Mouse (Mus musculus): ENCODE data around the gene Lyst.
"Not testable (repeated sequence)": the region's sequence is repeated elsewhere in the genome, so short reads cannot be mapped to it uniquely, and the experiment has no call there.

Gene Lyst

DNA sequence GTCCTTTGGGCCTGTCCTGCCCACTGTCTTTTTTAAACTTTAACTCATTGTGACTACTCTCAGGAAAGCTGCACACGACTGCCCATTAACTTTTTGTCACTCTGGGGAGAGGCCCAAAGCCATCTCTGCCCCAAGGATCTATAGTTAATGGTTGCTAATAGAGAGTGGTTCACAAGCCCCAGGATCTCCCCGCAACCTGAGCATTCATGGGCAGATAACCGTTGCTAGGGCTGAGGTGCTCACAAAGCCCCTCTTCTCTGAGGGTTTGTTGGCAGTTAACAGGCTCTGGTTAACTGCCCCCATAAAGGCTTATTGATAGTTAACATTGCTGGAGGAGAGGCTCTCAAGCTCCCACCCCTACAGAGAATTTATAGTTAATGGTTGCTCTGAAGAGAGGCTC lies 190.1 kb downstream of the Lyst start:
- DNase-seq (ENCODE audit: inconsistent ontology term): no peak

DNA sequence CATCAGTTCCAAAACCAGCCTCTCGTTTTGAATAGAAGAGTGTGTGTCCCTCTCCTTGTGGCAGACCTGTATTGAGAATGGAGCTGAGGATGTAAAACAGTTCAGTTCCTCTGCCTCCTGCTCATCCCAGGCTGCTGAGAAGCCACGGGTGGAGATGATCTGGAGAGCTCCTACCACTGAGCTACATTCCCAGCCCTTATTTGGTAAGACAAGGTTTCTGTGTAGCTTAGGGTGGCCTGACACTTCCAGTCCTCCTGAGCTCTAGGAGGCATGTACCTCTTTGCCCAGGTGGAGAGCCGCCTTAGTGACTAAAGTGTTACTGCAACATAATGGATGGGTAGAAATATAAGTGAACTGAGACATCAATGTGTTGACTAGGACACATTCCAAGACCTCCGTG lies 190.8 kb downstream of the Lyst start:
- no peak for DNase-seq (ENCODE audit: inconsistent ontology term)

DNA sequence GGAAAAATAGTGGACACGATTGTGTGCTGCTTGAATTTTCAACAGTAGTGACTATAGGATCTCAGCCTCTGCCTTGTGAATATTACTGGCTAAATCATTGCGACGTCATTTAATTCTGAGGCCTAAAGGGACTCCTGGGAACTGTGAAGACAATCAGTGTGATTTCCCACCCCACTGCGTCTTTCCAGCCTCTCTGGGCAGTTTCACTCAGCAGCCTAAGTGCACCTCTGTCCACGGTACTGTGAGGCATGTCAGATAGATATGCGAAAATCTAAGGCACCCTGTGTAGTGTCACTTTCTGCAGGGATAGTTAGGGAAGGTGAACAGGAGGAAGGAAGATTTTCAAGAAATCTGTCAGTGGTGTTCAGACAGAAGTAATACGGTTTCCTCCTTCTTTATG lies 193.1 kb downstream of the Lyst start:
- no peak for DNase-seq (ENCODE audit: inconsistent ontology term)

DNA sequence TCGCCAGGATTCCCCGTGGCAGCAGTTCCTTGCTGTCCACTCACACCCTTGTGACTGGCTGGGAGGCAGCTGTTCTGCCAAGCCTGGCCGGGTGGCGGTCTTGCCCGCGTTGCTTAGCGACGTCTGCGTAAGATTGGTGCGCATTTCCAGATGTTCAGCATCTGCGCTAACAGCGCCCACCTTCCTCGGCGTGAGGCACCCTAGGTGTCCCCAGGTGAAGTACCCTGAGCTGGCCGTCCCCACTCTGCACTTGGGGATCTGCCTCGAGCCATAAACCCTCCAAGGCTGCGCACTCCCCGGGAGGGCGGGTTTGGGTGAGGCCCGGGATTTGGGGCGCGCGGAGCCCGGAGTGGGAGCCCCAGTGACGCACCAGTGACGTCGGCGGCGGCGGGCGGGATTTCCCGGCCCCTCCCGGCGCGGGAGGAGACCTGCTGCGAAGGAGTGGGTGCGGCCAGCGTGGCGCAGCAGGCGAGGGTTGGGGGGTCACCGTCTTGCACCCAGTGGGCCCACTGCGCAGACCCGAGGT lies 193.8 kb downstream of the Lyst start, which contains the start of gene Gng4:
Gene Gng4 (plus strand): TSS at position 166 of the 526 bp plus-strand sequence.
- DNase-seq (ENCODE audit: inconsistent ontology term): peak; percentile 42

GRCm38 (mm10) chr13:13784420-13784936 lies 194.3 kb downstream of the Lyst start:
- peak; percentile 18 for DNase-seq (ENCODE audit: inconsistent ontology term)

DNA sequence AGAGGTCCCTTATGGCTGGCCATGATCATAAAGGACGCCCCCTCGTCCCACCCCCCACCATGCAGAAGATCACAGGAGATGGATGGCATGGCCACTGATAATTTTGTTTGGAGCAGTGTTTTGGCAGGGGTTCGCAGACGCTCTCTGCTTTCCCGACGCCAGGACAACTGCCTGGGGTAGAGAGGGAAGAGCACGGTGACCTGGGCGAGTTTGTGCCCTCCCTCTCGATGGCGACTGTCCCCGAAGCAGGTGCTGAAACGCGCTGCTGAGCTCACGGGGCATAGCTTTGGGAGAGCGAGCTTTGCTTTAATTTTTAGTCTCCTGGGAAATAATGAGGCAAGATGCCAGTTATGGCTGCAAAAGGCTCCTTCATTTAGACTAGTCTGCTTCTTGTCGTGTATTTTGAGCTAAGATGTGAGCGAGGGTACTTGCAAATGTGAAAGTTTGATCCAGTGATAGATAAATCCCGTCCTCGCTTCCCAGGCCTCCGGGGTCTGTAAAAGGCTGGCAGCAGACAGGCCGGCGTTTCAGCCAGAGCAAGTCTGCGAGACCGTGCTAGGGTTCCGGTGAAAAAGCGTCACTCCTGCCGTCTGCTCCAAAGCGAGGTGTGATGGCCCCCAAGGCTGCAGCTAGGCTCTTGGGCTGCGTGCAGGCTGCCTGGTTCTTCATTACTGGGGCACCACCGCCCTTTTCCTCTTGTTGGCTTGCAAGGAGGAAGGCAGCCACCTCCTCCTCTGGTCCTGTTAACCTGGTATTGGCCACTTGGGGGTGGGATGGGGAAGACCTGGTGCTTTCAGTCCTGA lies 195.0 kb downstream of the Lyst start:
- peak; percentile 39 for DNase-seq (ENCODE audit: inconsistent ontology term)

- no peak for DNase-seq (ENCODE audit: inconsistent ontology term)
Measured at GRCm38 (mm10) chr13:13786971-13787370, 196.8 kb downstream of the Lyst start.

- no peak for DNase-seq (ENCODE audit: inconsistent ontology term)
Measured at GRCm38 (mm10) chr13:13788070-13788469, 197.9 kb downstream of the Lyst start.

DNA sequence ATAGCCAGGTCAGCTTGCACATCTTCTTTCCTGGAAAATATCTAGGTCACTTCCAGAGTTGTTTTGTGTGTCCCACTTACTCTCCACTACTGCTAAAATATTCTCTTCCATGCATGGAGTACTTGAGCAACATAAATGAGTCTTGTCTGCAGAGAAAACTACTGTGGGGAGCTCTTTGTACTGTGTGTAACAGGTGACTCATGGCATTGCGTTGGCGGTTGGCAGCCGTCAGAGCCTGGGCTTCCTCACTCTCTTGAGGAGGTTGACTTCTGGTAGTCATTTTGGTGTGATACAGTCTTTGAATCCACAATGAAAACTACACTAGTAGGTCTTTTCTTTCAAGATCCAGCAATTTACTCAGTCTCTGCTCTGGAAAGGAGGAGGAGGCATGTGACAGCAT lies 201.8 kb downstream of the Lyst start:
- DNase-seq (ENCODE audit: inconsistent ontology term): no peak

GRCm38 (mm10) chr13:13795166-13795832 lies 205.1 kb downstream of the Lyst start:
- DNase-seq (ENCODE audit: inconsistent ontology term): no peak

DNA sequence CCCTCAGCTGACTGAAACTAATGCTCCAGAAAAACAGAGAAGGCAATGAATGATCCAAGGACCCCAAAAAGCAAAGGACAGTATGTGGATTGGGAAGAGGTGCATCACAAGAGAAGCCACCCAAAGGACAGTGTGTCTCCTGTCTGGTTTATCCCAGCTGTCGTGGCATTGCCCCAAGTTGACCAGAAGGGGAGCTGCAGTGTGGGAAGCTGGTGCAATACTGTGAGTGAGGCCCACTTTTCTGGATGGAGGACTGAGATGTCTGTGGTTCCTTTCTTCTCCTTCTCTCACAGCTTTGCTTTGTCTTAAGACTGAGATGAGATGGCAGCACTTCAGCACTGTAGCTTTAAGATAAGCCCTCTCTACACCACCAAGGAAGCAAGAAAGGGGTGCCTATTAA lies 205.9 kb downstream of the Lyst start:
- no peak for DNase-seq (ENCODE audit: inconsistent ontology term)

DNA sequence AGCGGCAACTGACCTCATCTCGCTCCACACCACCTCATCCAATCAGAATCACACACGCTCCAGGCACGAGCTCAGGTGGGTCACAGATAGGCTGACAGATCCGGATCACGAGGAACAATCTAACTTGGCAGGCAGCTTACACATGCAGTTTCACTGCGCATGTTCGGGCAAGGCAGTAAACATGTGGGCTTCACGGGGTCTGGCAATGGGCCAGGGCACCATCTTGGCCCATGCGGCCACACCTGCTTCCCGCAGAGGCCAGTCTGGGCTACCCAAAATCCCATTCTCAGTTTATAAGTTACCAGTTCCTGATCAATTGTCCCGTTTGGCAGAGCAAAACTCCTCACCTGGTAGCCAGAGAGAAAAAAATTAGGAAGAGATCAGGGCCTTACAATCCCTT lies 207.6 kb downstream of the Lyst start:
- not testable (repeated sequence) for DNase-seq (ENCODE audit: inconsistent ontology term)

DNA sequence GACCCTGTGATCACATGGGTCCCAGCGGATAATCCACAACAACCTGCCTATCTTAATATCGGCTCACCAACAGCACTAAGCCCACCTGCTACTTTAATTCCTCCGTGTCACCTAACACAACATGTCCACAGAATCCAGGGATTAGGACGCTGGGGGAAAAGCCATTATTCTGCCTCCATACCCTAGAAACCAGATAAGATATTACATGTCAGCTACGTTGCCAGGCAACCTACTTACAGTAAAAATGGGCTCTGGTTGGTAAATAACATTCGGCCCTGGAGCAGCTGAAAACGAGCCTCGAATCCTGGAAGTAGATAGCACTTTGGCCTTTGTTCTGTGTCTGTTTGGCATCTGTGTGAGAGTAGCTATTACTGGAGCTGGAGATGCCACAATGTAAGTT lies 208.6 kb downstream of the Lyst start:
- DNase-seq (ENCODE audit: inconsistent ontology term): no peak

DNA sequence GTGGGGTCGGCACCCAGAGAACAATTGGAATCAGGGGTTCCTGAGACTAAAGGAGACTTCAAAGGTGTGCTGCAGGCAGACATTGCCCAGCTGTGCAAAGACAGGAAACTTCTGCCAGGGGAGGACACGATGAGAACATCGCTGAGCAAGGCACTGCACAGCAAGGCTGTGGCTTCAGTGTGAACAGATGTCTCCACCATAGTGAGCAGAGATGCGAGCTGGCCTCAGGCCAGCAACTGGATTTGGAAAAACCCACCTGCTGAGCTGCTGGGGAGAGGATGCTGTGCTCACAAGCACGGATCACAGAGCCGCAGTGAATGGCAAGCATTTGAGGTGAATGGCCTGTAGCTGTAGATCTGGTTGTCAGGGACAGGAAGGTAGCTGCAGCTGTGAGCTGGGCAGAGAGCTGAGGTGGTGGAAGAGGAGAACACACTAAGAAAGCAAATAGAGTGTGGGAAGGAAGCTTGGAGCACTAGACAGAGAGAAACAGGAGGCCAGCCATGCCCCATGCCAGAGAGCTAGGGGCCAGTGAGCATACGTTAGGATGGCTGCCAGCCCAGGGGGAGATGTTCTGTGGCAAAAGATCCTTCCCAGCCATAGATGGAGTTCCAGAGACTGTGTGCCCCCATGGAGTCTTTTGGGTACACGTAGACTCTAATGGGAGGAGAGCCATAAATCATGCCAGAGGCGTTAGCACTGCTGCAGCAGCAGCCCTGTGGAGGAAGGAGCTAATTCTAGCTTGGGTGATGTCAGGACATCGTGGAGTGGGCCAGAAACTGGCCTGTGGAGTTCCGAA lies 218.3 kb downstream of the Lyst start:
- peak; percentile 11 for DNase-seq (ENCODE audit: inconsistent ontology term)

GRCm38 (mm10) chr13:13810885-13811284 lies 220.7 kb downstream of the Lyst start:
- no peak for DNase-seq (ENCODE audit: inconsistent ontology term)

GRCm38 (mm10) chr13:13818696-13819095 lies 228.5 kb downstream of the Lyst start:
- DNase-seq (ENCODE audit: inconsistent ontology term): no peak

GRCm38 (mm10) chr13:13820234-13821123 lies 230.3 kb downstream of the Lyst start:
- no peak for DNase-seq (ENCODE audit: inconsistent ontology term)

GRCm38 (mm10) chr13:13824946-13825345 lies 234.7 kb downstream of the Lyst start:
- no peak for DNase-seq (ENCODE audit: inconsistent ontology term)

DNA sequence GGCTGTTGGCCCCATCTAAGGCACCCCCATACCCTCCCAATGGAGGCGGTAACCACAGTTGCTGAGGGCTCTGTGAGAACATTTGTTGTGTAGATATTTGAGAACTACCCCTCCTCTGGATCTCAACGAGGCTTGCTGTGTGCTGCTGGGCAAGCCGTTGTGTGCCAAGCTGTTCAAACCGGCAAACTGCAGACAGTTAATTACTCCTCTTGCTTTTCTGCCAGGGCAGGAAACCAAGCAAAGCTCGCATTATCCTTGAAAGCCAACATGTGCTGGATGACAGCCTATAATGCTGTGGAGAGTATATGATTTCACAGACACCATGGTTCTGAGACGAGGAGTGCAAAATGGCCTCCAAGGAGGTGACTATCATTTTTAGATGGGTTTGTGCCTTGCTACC lies 236.3 kb downstream of the Lyst start:
- no peak for DNase-seq (ENCODE audit: inconsistent ontology term)

GRCm38 (mm10) chr13:13828125-13828524 lies 237.9 kb downstream of the Lyst start:
- no peak for DNase-seq (ENCODE audit: inconsistent ontology term)

Data from Muller cell, postnatal 12 days (primary cell).